Mouse (Mus musculus) lung, postnatal 0 days (tissue): ENCODE data around the gene Yap1. TPM values are rescaled to one million over a fixed set of nuclear protein-coding genes. Genes with fewer than 3 reads are reported as not detected.
"Not testable (repeated sequence)": the region's sequence is repeated elsewhere in the genome, so short reads cannot be mapped to it uniquely, and the experiment has no call there.

Experiments
- ATAC-seq: fragments of 200-750 bp; cut with Nextera tagmentation; 2 replicates; pipeline ENCODE4 v1.8.0; 2017; ENCODE audit warnings: moderate library complexity
- DNase-seq: peaks from one replicate; pipeline ENCODE4 v3.0.0-alpha.2; 2016; ENCODE audit warnings: low spot score
- H3K27ac ChIP-seq: fragments of 300-500 bp; sonication (generic); 2 replicates; pipeline ENCODE4 v1.5.1; 2014; ENCODE audit warnings: antibody characterized with exemption, mild to moderate bottlenecking, low read length, mixed read lengths
- H3K27me3 ChIP-seq: fragments of 300-500 bp; sonication (generic); replicated peaks from 2 replicates; pipeline ENCODE4 v1.6.1; 2014; ENCODE audit warnings: low read length, mixed read lengths; ENCODE audit not compliant: insufficient read depth
- H3K36me3 ChIP-seq: fragments of 300-500 bp; sonication (generic); 2 replicates; pipeline ENCODE4 v1.6.1; 2014; ENCODE audit warnings: low read length, mixed read lengths; ENCODE audit not compliant: insufficient read depth
- H3K4me1 ChIP-seq: fragments of 300-500 bp; sonication (generic); 2 replicates; pipeline ENCODE4 v1.6.1; 2014; ENCODE audit warnings: antibody characterized with exemption, low read depth, low read length, mixed read lengths; ENCODE audit not compliant: insufficient read depth
- H3K4me2 ChIP-seq: fragments of 300-500 bp; sonication (generic); replicated peaks from 2 replicates; pipeline ENCODE4 v1.6.1; 2014; ENCODE audit warnings: low read depth, mild to moderate bottlenecking, low read length, moderate library complexity, mixed read lengths
- H3K4me3 ChIP-seq: fragments of 300-500 bp; sonication (generic); 2 replicates; pipeline ENCODE4 v1.5.1; 2014; ENCODE audit warnings: low read depth, low read length
- H3K9ac ChIP-seq: fragments of 300-500 bp; sonication (generic); replicated peaks from 2 replicates; pipeline ENCODE4 v1.6.1; 2014; ENCODE audit warnings: low read depth, mild to moderate bottlenecking
- H3K9me3 ChIP-seq: fragments of 300-500 bp; sonication (generic); 2 replicates; pipeline ENCODE4 v1.6.1; 2016; ENCODE audit warnings: low read length, mixed read lengths
- CTCF ChIP-seq: IDR thresholded peaks from 2 replicates; pipeline ENCODE4 v1.5.1; 2016; ENCODE audit warnings: antibody characterized with exemption, mild to moderate bottlenecking
- EP300 ChIP-seq: IDR thresholded peaks from 2 replicates; pipeline ENCODE4 v1.6.1; 2016; ENCODE audit warnings: antibody characterized with exemption, mild to moderate bottlenecking, control low read depth
- WGBS: fragments of 180-500 bp; shearing (Covaris S2); extraction: QIAGEN DNeasy Blood & Tissue Kit; methylation state at CpG from one replicate; pipeline ENCODE4 v1.1.7; 2014; 5-methylcytosine and 5-hydroxymethylcytosine counted together
- polyA plus RNA-seq: library from polyadenylated mRNA; unstranded; fragments of >200 nt; fragmentation: Nextera tagmentation; extraction: Ambion mirVana; gene quantifications from 2 replicates; pipeline ENCODE4 v1.2.1, GENCODE M21; 2015

The Yap1 gene
- polyA plus RNA-seq, 1 experiment from 2014 or later: 17.0 TPM

- no peak for DNase-seq
- Histone ChIP-seq H3K9me3 (no peaks in the 10 kb centered on the region), H3K36me3 (no peaks in the 10 kb centered on the region), H3K27me3 (no peaks in the 10 kb centered on the region), H3K4me1 (no peaks in the 10 kb centered on the region), H3K9ac (no peak overlapping the region), H3K4me3 (no peak overlapping the region), H3K4me2 (no peak overlapping the region), H3K27ac (no peak overlapping the region)
- ATAC-seq: peak; percentile 20
- 68% methylated on average over 2 of the region's 2 CpGs for WGBS
- TF ChIP-seq CTCF (no peak), EP300 (no peak)
Observed at GRCm38 (mm10) chr9:7903262-7903661, 101.1 kb downstream of the Yap1 start.

DNA sequence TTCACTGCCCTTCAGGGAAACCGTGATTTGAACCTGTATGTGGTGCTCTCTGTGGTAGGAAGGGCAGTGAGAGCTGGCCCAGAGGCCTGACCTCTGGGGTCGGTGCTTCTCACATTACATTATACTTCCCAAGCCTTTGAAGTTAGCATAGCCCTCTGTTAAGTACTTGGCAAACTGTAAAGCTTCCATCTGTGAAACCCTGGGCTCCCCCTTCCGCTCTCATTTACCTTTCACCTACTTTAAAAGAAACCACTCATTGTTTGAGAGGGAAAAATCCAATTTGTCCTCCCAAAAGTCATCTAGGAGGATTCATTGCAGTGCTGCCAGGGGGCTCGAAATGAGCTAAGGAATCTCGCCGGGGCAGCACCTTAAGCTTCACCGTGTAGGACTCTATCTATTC, 102.1 kb downstream of the Yap1 start:
- Histone ChIP-seq H3K27ac (no peak overlapping the region), H3K4me3 (no peak overlapping the region), H3K9ac (no peak overlapping the region), H3K4me2 (no peak overlapping the region), H3K36me3 (no peaks in the 10 kb centered on the region), H3K27me3 (no peaks in the 10 kb centered on the region), H3K4me1 (no peaks in the 10 kb centered on the region), H3K9me3 (no peaks in the 10 kb centered on the region)
- DNase-seq: peak; percentile 71
- ATAC-seq: peak; percentile 79
- WGBS: 19% methylated on average over 7 of the region's 7 CpGs
- TF ChIP-seq EP300: no peak
- no peak for TF ChIP-seq CTCF

DNA sequence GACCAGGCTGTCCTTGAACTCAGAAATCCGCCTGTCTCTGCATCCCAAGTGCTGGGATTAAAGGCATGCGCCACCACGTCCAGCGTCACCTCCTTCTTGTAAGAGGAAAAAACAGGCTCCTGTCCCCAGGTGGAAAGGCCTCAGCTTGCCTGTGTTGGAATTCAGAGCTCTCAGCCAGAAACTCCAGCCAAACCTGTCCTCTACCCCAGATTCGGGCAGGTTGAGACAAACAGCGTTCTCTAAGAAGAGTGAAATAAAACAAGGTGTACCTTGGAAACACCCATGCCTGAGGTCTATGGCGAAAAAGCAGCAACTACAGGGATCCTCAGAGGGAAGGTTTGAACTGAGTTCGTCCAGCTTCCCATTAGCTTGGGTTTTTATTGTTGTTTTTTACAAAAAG, 103.4 kb downstream of the Yap1 start:
- no peaks in the 10 kb centered on the region for H3K36me3 ChIP-seq
- ATAC-seq (no peak), DNase-seq (no peak)
- no peak overlapping the region for H3K4me3 ChIP-seq
- H3K9ac ChIP-seq: no peak overlapping the region
- no peaks in the 10 kb centered on the region for H3K27me3 ChIP-seq
- H3K4me1 ChIP-seq: no peaks in the 10 kb centered on the region
- TF ChIP-seq CTCF (no peak), EP300 (no peak)
- no peak overlapping the region for H3K27ac ChIP-seq
- no peaks in the 10 kb centered on the region for H3K9me3 ChIP-seq
- no peak overlapping the region for H3K4me2 ChIP-seq
- WGBS: 84% methylated on average over 8 of the region's 8 CpGs

DNA sequence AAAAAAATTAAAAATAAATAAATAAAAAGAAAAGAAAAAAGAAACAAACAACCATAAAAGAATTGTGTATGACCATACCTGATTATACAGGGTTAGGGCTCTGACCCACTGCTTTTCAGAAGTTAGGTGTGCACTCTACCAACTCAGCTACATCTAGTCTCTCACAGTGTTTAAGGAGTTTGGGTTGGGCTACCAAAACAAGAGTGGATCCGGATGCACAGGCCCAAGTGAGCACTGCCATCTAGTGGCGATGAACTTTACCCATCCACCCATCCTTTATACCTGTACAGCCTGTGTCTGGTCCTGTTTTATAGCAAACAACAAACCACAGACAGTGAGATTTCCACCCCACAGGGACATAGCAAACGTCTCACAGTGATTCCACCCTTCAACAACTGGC, 106.9 kb downstream of the Yap1 start:
- TF ChIP-seq CTCF: peak; percentile 94
- TF ChIP-seq EP300: no peak
- peak; percentile 81 for DNase-seq
- no peaks in the 10 kb centered on the region for H3K4me1 ChIP-seq
- no peak overlapping the region for H3K9ac ChIP-seq
- peak; percentile 76 for ATAC-seq
- no peaks in the 10 kb centered on the region for H3K27me3 ChIP-seq
- no peaks in the 10 kb centered on the region for H3K36me3 ChIP-seq
- no peaks in the 10 kb centered on the region for H3K9me3 ChIP-seq
- no peak overlapping the region for H3K4me2 ChIP-seq
- WGBS: 2% methylated on average over 3 of the region's 3 CpGs
- H3K27ac ChIP-seq: no peak overlapping the region
- H3K4me3 ChIP-seq: no peak overlapping the region

DNA sequence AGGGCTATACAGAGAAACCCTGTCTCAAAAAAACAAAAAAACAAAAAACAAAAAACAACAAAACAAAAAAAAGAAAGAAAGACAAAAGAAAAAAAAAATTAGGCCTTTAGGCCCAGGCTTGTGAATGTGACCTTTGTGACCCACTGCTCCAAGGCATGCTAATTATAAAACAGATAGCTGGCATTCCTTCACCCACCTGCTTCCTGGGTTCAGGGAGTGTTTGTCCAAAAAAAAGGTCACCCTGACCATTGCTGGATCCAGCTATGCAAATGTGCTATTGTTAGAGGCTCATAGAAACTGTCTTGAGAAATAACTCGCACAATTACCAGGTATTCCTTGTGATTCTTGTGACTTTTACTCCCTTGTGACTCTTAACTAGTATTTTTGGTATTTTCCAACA, 112.6 kb downstream of the Yap1 start:
- not testable (repeated sequence) for H3K36me3 ChIP-seq, H3K4me2 ChIP-seq, H3K27me3 ChIP-seq, H3K9ac ChIP-seq, DNase-seq, H3K4me3 ChIP-seq, H3K9me3 ChIP-seq, ATAC-seq, H3K27ac ChIP-seq, H3K4me1 ChIP-seq
- WGBS: 97% methylated on average over 1 of the region's 1 CpGs

DNA sequence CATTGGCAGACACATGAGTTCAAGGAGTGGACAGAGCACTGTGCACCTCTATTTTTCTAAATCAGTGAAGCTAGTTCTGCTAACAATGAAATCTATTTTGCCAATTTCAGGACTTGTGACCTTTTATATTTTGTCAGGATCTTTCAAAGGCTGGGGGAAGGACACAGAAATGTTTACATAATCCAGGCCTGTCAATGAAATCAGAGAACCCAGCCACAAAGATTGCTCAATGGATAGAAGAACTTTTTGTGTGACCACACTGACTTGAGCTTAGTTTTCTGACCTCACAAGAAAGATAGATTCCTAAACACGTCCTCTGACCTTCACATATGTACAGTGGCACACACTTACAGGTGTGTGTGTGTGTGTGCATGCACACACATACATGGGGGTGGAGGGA, 113.2 kb downstream of the Yap1 start:
- Histone ChIP-seq H3K27me3 (no peaks in the 10 kb centered on the region), H3K4me2 (no peak overlapping the region), H3K9me3 (no peaks in the 10 kb centered on the region), H3K27ac (no peak overlapping the region), H3K9ac (no peak overlapping the region), H3K4me1 (no peaks in the 10 kb centered on the region), H3K36me3 (no peaks in the 10 kb centered on the region), H3K4me3 (no peak overlapping the region)
- WGBS: 38% methylated on average over 1 of the region's 1 CpGs
- DNase-seq (no peak), ATAC-seq (no peak)
- TF ChIP-seq EP300: no peak
- TF ChIP-seq CTCF: no peak

DNA sequence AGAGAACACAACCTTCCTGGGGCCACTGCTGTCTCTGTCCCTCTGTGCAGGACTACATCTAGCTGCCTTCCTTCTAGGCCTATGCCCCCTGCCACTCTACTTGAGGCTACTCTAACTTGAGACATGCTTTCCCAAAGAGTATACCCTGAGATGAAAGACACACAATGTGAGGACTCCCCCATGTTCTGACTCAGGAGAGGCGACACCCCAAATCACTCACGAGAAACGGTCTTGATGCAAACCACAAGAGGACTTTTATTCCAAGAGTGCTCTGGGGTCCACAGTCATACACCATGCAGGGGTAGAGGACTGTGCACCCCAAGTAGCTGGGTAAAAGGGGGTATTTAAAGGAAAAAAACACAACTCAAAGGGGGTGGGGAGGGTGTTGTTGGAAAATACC, 120.0 kb downstream of the Yap1 start:
- no peak overlapping the region for H3K27ac ChIP-seq
- H3K4me3 ChIP-seq: no peak overlapping the region
- no peaks in the 10 kb centered on the region for H3K36me3 ChIP-seq
- ATAC-seq (no peak), DNase-seq (no peak)
- WGBS: 98% methylated on average over 3 of the region's 3 CpGs
- H3K9me3 ChIP-seq: no peaks in the 10 kb centered on the region
- no peak overlapping the region for H3K9ac ChIP-seq
- TF ChIP-seq EP300: no peak
- TF ChIP-seq CTCF: no peak
- no peaks in the 10 kb centered on the region for H3K27me3 ChIP-seq
- no peak overlapping the region for H3K4me2 ChIP-seq
- no peaks in the 10 kb centered on the region for H3K4me1 ChIP-seq
